Mouse (Mus musculus): ENCODE measurements around the gene Rgl3. TPM values are rescaled to one million over a fixed set of nuclear protein-coding genes. Genes with fewer than 3 reads are reported as not detected.

Gene Rgl3
- polyA plus RNA-seq, 1 experiment from 2014 or later, result 1.3 TPM

DNA sequence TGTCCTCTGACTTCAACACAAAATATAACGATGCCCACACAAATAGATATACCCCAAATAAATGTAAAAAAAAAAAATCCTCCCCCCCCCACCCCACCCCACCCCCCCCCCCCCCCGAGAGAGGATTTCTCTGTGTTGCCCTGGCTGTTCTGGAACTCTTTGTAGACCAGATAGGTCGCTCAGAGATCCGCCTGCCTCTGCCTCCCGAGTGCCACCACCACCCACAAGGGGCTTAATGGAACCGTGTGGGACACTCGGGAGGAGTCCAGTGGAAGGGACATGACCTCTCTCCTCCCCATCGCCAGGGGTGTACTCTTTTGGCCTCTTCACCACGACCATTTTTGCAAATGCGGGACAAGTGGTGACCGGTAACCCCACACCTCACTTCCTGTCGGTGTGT lies 46.2 kb downstream of the Rgl3 start:
- Histone ChIP-seq H3K27me3 (ENCODE audit: control insufficient read depth, insufficient read depth, low read length) (no peaks in the 10 kb centered on the region), H3K36me3 (replicated peaks; ENCODE audit: control insufficient read depth, insufficient read depth) (peaks cover 61% of the 10 kb centered on the region), H3K4me1 (replicated peaks; ENCODE audit: control insufficient read depth, insufficient read depth, low read length) (peaks cover 11% of the 10 kb centered on the region), H3K9ac (no peak overlapping the region), H3K4me3 (replicated peaks; ENCODE audit: low read length) (no peak overlapping the region), H3K9me3 (ENCODE audit: control insufficient read depth, low read length) (no peaks in the 10 kb centered on the region), H3K27ac (no peak overlapping the region), H3K4me2 (replicated peaks) (no peak overlapping the region)
- no peak for DNase-seq (ENCODE audit: low spot score)
- WGBS, result 82% methylated on average over 12 of the region's 12 CpGs
- ATAC-seq (ENCODE audit: low FRiP score), result no peak

- H3K4me1 ChIP-seq (replicated peaks; ENCODE audit: control insufficient read depth, insufficient read depth, low read length), result peaks cover 17% of the 10 kb centered on the region
- no peak for ATAC-seq (ENCODE audit: low FRiP score)
- H3K9me3 ChIP-seq (ENCODE audit: control insufficient read depth, low read length), result no peaks in the 10 kb centered on the region
- H3K4me2 ChIP-seq (replicated peaks), result peak overlapping the region; percentile 73
- peak overlapping the region; percentile 83 for H3K9ac ChIP-seq
- DNase-seq (ENCODE audit: low spot score), result no peak
- H3K36me3 ChIP-seq (replicated peaks; ENCODE audit: control insufficient read depth, insufficient read depth), result peaks cover 22% of the 10 kb centered on the region
- peak overlapping the region; percentile 64 for H3K4me3 ChIP-seq (replicated peaks; ENCODE audit: low read length)
- 84% methylated on average over 4 of the region's 4 CpGs for WGBS
- H3K27ac ChIP-seq, result no peak overlapping the region; the same call in 1 of the 2 replicates
- no peaks in the 10 kb centered on the region for H3K27me3 ChIP-seq (ENCODE audit: control insufficient read depth, insufficient read depth, low read length)
Measured at GRCm38 (mm10) chr9:21938234-21938855, 50.9 kb downstream of the Rgl3 start.

- ATAC-seq (ENCODE audit: low FRiP score) (peak; percentile 9; the same call in 1 of the 2 replicates), DNase-seq (ENCODE audit: low spot score) (no peak)
- H3K4me1 ChIP-seq (replicated peaks; ENCODE audit: control insufficient read depth, insufficient read depth, low read length), result peaks cover 17% of the 10 kb centered on the region
- H3K4me3 ChIP-seq (replicated peaks; ENCODE audit: low read length), result peak overlapping the region; percentile 64
- no peaks in the 10 kb centered on the region for H3K27me3 ChIP-seq (ENCODE audit: control insufficient read depth, insufficient read depth, low read length)
- 57% methylated on average over 4 of the region's 4 CpGs for WGBS
- peak overlapping the region; percentile 83 for H3K9ac ChIP-seq
- H3K27ac ChIP-seq, result peak overlapping the region; percentile 64
- peak overlapping the region; percentile 73 for H3K4me2 ChIP-seq (replicated peaks)
- H3K36me3 ChIP-seq (replicated peaks; ENCODE audit: control insufficient read depth, insufficient read depth), result peaks cover 22% of the 10 kb centered on the region
- H3K9me3 ChIP-seq (ENCODE audit: control insufficient read depth, low read length), result no peaks in the 10 kb centered on the region
Measured at GRCm38 (mm10) chr9:21937711-21938175, 51.5 kb downstream of the Rgl3 start.

- Histone ChIP-seq H3K27me3 (ENCODE audit: control insufficient read depth, insufficient read depth, low read length) (no peaks in the 10 kb centered on the region), H3K9me3 (ENCODE audit: control insufficient read depth, low read length) (no peaks in the 10 kb centered on the region), H3K4me3 (replicated peaks; ENCODE audit: low read length) (peak within 1 kb of the TSS; percentile 64), H3K9ac (peak within 1 kb of the TSS; percentile 83), H3K36me3 (replicated peaks; ENCODE audit: control insufficient read depth, insufficient read depth) (peaks cover 22% of the 10 kb centered on the region), H3K4me2 (replicated peaks) (peak within 1 kb of the TSS; percentile 73), H3K4me1 (replicated peaks; ENCODE audit: control insufficient read depth, insufficient read depth, low read length) (peaks cover 17% of the 10 kb centered on the region), H3K27ac (peak within 1 kb of the TSS; percentile 80)
- under 1% methylated on average over 42 of the region's 43 CpGs for WGBS
- DNase-seq (ENCODE audit: low spot score), result peak; percentile 94
- peak; percentile 96 for ATAC-seq (ENCODE audit: low FRiP score)
Measured at GRCm38 (mm10) chr9:21936692-21937570, 52.3 kb downstream of the Rgl3 start, which contains the start of gene Plppr2. TSS of gene Plppr2 (plus strand) at chr9:21937033.

- 86% methylated on average over 7 of the region's 7 CpGs for WGBS
- no peak overlapping the region for H3K4me2 ChIP-seq (replicated peaks)
- H3K9ac ChIP-seq, result 0 out of 2 replicates have a peak overlapping the region, but pooled peaks have one; percentile 52
- H3K4me1 ChIP-seq (replicated peaks; ENCODE audit: control insufficient read depth, insufficient read depth, low read length), result peaks cover 17% of the 10 kb centered on the region
- ATAC-seq (ENCODE audit: low FRiP score) (no peak), DNase-seq (ENCODE audit: low spot score) (no peak)
- H3K27me3 ChIP-seq (ENCODE audit: control insufficient read depth, insufficient read depth, low read length), result no peaks in the 10 kb centered on the region
- H3K27ac ChIP-seq, result peak overlapping the region; percentile 69; the same call in 1 of the 2 replicates
- H3K9me3 ChIP-seq (ENCODE audit: control insufficient read depth, low read length), result no peaks in the 10 kb centered on the region
- H3K4me3 ChIP-seq (replicated peaks; ENCODE audit: low read length), result no peak overlapping the region
- peaks cover 8% of the 10 kb centered on the region for H3K36me3 ChIP-seq (replicated peaks; ENCODE audit: control insufficient read depth, insufficient read depth)
Measured at GRCm38 (mm10) chr9:21935466-21936131, 53.6 kb downstream of the Rgl3 start.

GRCm38 (mm10) chr9:21934021-21934420 lies 55.2 kb downstream of the Rgl3 start:
- Histone ChIP-seq H3K9me3 (ENCODE audit: control insufficient read depth, low read length) (no peaks in the 10 kb centered on the region), H3K4me2 (replicated peaks) (no peak overlapping the region), H3K9ac (no peak overlapping the region), H3K27ac (no peak overlapping the region), H3K36me3 (replicated peaks; ENCODE audit: control insufficient read depth, insufficient read depth) (no peaks in the 10 kb centered on the region), H3K4me3 (replicated peaks; ENCODE audit: low read length) (no peak overlapping the region), H3K4me1 (replicated peaks; ENCODE audit: control insufficient read depth, insufficient read depth, low read length) (peaks cover 15% of the 10 kb centered on the region), H3K27me3 (ENCODE audit: control insufficient read depth, insufficient read depth, low read length) (no peaks in the 10 kb centered on the region)
- ATAC-seq (ENCODE audit: low FRiP score) (no peak), DNase-seq (ENCODE audit: low spot score) (no peak)
- 88% methylated on average over 12 of the region's 12 CpGs for WGBS

DNA sequence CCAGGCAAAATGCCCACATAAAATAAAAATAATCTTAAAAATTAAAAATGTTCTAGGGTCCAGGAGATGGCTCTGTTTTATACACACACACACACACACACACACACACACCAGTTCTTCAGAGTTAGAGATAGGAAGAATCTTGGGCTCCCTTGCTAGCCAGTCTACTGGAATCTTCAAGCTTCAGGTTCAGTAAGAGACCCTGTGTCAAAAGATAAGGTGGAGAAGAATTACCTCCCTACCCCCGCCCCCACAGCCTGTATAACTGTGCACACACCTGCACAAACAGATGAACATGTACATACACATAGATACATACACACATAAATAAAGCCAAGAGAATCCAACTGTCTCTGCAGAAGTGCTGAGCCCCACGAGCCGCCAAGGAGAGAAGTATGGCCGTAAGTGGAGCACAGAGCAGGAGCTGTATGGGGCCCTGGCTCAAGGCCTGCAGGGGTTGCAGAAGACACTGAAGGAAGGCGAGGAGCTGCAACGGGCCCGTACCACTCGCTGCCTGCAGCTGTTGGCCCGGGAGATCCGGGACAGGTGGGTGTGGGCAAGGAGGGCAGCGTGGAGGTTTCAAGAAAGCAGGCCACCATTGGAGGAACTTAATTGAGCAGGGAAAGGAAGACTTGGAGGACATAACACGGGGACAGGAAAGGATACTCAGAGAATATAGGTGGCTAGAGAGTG lies 56.7 kb downstream of the Rgl3 start:
- ATAC-seq (ENCODE audit: low FRiP score) (no peak), DNase-seq (ENCODE audit: low spot score) (no peak)
- H3K4me1 ChIP-seq (replicated peaks; ENCODE audit: control insufficient read depth, insufficient read depth, low read length), result peaks cover 5% of the 10 kb centered on the region
- H3K27me3 ChIP-seq (ENCODE audit: control insufficient read depth, insufficient read depth, low read length), result no peaks in the 10 kb centered on the region
- no peak overlapping the region for H3K27ac ChIP-seq
- no peak overlapping the region for H3K4me2 ChIP-seq (replicated peaks)
- H3K4me3 ChIP-seq (replicated peaks; ENCODE audit: low read length), result no peak overlapping the region
- H3K9me3 ChIP-seq (ENCODE audit: control insufficient read depth, low read length), result no peaks in the 10 kb centered on the region
- 62% methylated on average over 12 of the region's 12 CpGs for WGBS
- no peaks in the 10 kb centered on the region for H3K36me3 ChIP-seq (replicated peaks; ENCODE audit: control insufficient read depth, insufficient read depth)
- H3K9ac ChIP-seq, result no peak overlapping the region

GRCm38 (mm10) chr9:21932006-21932405 lies 57.2 kb downstream of the Rgl3 start:
- Histone ChIP-seq H3K36me3 (replicated peaks; ENCODE audit: control insufficient read depth, insufficient read depth) (no peaks in the 10 kb centered on the region), H3K4me3 (replicated peaks; ENCODE audit: low read length) (no peak overlapping the region), H3K4me1 (replicated peaks; ENCODE audit: control insufficient read depth, insufficient read depth, low read length) (peaks cover 3% of the 10 kb centered on the region; the same call in 1 of the 2 replicates), H3K9ac (no peak overlapping the region), H3K4me2 (replicated peaks) (no peak overlapping the region), H3K27me3 (ENCODE audit: control insufficient read depth, insufficient read depth, low read length) (no peaks in the 10 kb centered on the region), H3K27ac (no peak overlapping the region), H3K9me3 (ENCODE audit: control insufficient read depth, low read length) (no peaks in the 10 kb centered on the region)
- DNase-seq (ENCODE audit: low spot score), result no peak
- no peak for ATAC-seq (ENCODE audit: low FRiP score)
- 38% methylated on average over 2 of the region's 2 CpGs for WGBS
